Mouse (Mus musculus): ENCODE data around the gene Cryzl1. TPM values are rescaled to one million over a fixed set of nuclear protein-coding genes. Genes with fewer than 3 reads are reported as not detected.

Cryzl1 gene
- total RNA-seq, 1 experiment from 2014 or later = 71.7 TPM

- peak; percentile 18 for DNase-seq
Observed at GRCm38 (mm10) chr16:91740184-91740917, 11.6 kb upstream of the Cryzl1 start.

DNA sequence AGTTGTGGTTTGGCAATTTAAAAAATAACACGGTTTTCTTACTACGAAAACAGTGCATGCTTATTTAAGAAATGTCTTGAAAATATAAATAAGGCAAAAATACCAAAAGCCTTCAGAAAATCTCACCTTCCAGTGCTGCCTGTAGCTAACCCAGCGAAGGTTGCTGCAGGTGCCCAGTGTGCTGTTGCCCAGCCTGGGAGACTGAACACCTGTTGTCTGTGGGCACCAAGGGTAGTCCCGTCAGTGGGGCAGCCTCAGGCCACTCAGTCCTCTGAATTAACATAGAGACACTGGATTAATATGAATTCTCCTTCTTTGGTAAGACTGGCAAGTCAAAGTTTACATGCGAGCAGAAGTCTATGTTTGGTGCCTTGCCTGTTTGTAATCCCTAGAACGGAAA is 9.7 kb upstream of the Cryzl1 start:
- no peak for DNase-seq

DNA sequence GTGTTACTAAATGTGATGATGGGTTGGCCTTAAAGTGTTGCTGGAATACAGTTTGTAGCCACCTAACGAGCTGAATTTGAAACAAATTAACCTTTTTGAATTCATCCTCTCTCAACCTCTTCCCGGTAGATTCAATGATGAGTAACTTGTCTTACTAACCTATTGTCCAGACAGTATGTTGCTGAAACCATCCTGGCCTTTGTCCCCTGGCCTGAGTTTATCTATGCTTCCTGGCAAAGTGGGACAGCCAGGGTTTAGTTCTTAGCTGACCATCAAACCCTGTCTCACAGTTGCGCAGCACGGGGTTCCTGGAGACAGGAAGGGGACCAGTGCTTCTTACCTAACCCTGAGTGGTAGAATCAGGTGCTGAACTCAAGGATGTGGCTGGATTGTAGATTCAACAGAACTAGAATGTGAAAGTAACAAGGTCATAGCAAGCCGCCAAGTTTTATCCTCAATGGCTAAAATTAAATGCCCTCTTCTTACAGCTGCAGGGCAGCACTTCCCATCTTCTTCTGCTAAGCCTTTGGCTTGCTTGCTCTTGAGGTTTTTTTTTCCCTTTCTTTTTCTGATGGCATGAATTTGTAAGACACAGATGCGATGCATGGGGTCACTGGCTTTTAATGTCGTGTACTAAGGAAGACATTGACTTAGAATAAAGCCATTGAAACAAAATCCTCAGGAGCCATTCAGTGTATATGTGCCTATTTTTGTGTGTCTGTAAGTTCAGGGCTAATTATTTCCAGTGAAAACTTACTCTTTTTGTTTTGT is 7.5 kb upstream of the Cryzl1 start:
- DNase-seq = no peak

DNA sequence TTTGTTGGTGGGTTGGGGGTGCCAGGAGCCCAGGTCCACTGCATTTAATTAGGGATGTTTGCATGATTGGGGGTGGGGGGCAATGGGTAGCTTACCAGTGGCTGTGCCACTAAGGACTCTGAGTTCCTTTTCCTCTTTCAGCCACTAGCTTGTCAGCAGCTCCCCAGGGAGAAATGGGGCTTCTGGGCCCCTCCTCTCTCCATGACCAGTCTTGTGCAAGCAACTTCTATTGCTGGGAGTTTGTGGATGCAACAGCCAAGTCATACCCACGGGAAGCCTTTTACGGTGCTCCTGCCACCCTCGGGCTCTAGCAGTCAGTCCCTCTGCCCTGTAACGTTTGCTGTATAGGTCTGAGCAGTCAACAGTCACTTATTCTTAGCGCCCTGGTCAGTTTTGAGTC is 6.0 kb upstream of the Cryzl1 start:
- DNase-seq = no peak

DNA sequence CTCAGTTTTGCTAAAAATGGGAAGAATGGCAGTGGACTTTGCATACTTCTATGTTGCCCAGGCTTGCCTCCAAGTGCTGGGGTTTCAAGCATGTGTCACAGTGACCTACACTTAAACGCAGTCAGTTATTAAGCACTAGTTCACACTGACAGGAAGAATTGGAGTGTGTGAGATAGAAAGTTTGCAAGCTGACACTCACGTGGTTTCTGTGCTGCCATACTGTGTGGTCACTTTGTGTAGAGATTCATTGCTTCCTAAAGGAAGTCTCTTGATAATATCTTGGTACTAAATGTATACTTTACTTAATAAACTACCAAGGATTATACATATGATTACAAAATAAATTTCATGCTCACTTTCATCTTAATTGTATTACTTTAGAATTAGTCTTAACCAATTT is 4.0 kb upstream of the Cryzl1 start:
- no peak for DNase-seq

DNA sequence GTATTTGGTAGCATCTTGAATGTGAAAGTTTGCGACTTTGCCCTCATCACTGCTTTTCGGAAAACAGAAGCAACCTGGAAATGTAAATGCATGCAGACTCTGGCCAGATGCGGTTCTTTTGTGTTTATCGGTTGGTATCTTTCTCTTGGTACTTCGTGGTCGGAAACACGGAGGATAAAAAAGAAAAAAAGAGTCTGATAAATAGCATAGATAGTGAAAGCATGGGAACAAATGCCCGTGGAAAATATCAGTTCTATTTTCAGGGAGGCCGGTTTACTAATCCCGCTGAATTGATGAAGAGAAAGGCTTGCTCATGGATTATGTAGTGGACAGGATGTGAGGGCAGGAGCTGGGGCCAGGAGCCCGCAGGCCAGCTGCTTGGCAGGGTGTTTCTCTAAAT is 1.7 kb upstream of the Cryzl1 start:
- DNase-seq = no peak

DNA sequence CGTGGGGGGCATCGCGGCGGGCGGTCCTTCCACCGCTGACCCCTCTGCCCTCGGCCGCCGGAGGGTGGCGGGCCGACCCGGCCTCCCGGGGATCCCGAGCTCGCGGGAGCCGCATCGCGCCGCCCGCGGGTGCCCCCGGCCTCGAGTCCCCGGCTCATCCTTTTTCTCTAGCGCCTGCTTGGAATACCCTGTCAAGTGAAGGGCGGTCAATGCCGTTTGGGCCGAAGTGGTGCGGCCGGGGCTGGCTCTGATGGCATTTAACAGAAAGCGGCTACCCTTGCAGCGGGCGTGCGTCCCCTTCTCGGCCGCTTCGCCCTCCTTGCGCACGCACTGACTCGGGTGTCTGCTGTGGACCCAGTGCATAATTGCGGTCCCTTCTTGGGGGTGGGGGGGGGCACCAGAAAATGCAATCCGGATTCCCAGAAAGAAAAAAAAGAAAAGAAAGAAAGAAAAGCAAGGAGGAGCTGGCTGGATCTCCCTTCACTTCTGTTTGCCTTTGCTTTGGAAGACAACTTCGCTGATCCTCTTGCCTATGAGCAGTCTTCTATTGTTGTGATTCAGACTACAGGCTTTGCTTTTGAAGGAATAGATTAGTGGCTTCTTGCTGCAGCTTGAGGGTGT is 1.2 kb upstream of the Cryzl1 start:
- DNase-seq = peak; percentile 35

DNA sequence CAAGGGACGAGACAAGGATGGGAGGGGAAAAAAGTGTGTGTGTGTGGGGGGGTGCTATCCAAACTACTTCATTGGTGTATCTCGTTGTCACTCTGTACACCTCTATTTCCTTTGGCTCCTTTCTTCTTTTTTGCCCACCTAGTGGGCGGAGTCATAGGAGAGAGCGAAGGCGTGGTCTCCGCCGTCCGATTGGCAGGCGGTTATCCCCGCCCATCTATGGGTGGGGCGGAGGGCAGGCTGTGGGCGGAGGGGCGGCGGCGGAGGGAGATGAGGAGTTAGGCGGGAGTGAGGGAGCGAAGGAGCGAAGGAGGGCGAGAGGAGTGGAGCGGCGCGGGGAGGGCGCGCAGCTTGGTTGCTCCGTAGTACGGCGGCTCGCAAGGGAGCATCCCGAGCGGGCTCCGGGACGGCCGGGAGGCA is 299 bp upstream of the Cryzl1 start, which contains the start of gene Itsn1:
Gene Itsn1, plus strand, starts transcription at position 216 of the 417 bp plus-strand sequence.
- peak; percentile 97 for DNase-seq

GRCm38 (mm10) chr16:91727433-91727832 is 1.3 kb downstream of the Cryzl1 start:
- no peak for DNase-seq

GRCm38 (mm10) chr16:91724247-91724646 is 4.5 kb downstream of the Cryzl1 start:
- peak; percentile 51 for DNase-seq

GRCm38 (mm10) chr16:91717399-91717798 is 11.4 kb downstream of the Cryzl1 start:
- DNase-seq = no peak

- no peak for DNase-seq
Observed at GRCm38 (mm10) chr16:91716927-91717349, 11.8 kb downstream of the Cryzl1 start.

GRCm38 (mm10) chr16:91710241-91710640 is 18.5 kb downstream of the Cryzl1 start:
- no peak for DNase-seq

DNA sequence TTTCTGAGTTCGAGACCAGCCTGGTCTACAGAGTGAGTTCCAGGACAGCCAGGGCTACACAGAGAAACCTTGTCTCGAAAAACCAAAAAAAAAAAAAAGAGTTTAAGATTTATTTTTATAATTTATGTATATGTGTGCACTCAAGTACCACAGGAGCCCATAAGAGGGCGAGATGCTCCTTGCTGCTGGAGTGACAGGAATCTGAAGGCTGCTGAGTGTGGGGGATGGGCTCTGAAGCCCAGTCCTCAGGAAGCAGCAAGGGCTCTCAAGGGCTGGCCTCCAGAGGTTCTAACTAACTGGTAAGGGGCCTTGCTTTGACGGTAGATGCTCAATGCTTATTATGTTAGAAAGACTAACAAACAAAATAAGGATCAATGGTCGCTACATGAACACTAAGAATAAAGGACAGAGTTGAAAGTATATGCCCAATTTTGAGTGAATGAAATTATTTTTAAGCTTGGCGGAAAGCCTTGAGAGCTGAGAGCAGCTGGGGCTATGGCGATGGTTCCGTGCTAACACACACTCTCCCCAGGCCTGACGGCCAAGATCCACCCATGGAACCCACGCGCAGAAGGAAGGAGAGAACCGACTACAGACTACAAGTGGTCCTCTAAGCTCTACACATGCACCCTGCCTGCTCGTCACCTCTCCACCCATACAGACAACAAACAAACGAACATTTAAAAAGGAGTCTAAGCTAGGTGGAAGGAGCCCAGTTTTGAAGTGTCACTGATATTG is 24.0 kb downstream of the Cryzl1 start:
- no peak for DNase-seq

DNA sequence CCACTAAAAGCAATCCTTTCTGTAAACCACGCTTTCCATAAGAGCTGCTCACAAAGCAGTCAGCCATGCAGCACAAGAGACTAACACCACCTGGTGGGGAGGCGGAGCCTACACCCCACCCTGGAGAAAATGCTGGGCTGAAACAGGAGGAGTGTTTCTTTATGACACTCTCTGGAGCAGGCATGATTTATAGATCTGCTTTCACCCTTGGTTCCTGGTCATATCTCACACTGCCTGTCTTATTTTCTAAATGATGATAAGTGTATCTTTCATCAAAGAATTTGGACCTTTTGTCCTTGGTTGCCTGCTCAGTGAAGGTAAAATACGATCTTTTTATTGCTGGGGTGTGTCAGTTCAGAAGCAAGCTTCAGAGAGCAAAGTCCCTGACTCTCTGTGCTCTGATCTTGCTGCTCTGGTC is 26.0 kb downstream of the Cryzl1 start:
- DNase-seq = no peak

- DNase-seq = no peak
Observed at GRCm38 (mm10) chr16:91701908-91702307, 26.9 kb downstream of the Cryzl1 start.

DNA sequence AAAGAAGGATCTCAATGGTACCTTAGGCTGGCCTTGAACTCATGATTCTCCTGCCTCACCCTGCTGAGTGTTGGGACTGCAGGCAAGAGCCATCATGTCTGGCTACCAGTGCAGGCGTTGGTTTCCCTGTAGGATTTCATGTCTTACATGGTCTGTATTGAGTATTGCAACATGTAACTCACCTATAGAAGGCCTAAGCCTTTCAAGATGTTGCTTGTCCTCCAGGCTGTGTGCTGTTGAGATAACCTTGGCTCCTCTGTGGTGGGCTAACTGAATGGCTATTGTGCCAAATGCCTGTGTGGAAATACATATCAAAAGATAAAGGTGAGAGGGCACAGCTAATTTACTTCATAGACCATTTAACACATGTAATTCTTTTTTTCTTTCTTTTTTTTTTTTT is 29.8 kb downstream of the Cryzl1 start:
- no peak for DNase-seq

DNA sequence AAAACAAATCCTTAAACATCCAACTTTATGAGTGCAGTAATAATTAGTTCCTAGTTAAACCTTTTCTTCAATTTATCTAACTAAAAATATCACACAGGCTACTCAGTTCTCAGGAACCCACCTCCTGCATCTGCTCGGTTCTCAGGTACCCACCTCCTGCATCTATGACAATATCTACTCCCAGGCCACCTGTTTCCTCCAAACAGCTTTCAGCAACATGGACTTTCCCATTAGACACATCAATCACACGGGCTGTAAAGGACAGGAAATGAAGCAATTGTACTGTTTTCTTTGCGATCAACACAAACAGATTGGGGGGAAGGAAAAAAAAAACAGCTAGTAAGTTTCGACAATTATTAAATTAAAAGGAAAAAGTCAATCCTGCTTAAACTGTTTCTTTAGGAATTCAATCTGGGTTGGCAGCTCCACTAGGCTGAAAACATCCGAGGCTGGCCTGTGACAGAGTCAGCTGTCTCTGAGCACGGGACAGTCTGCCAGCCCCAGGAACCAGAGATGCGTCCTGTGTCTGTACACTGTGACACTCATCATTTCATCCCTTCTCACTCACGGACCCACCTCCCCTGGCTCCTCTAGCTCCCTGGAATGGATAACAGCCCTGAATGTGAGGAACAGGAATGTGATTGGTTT is 33.5 kb downstream of the Cryzl1 start:
- no peak for DNase-seq

GRCm38 (mm10) chr16:91694455-91695084 is 34.2 kb downstream of the Cryzl1 start:
- DNase-seq = peak; percentile 77

GRCm38 (mm10) chr16:91689791-91690190 is 39.0 kb downstream of the Cryzl1 start:
- no peak for DNase-seq

GRCm38 (mm10) chr16:91688619-91689334 is 40.0 kb downstream of the Cryzl1 start, which contains the start of gene Donson:
Gene Donson, minus strand, starts transcription at chr16:91688770.
- peak; percentile 98 for DNase-seq

Data from adrenal gland, postnatal 25 days (tissue).